Mouse (Mus musculus) CH12.LX (cell line): ENCODE data around the gene Nptx1. TPM values are rescaled to one million over a fixed set of nuclear protein-coding genes. Genes with fewer than 3 reads are reported as not detected.

Experiments used
- DNase-seq: peaks from one replicate; pipeline ENCODE4 v3.0.0-alpha.2; 2013; ENCODE audit errors: extremely low read depth
- H3K27ac ChIP-seq: 2 replicates; pipeline ENCODE4 v1.5.1; 2012; ENCODE audit warnings: low read depth, mild to moderate bottlenecking, control low read depth, moderate library complexity; ENCODE audit not compliant: insufficient read depth
- H3K27me3 ChIP-seq: replicated peaks from 2 replicates; pipeline ENCODE3; 2012; ENCODE audit warnings: inconsistent platforms
- H3K36me3 ChIP-seq, 2 experiments: replicated peaks in 1 of 2; 2 replicates each; pipeline versions ENCODE3 to v1.6.1; 2012; ENCODE audit warnings: inconsistent platforms in 1 of 2, low read length in 1 of 2, mild to moderate bottlenecking in 1 of 2, mixed read lengths in 1 of 2, moderate library complexity in 1 of 2; ENCODE audit not compliant: control insufficient read depth in 1 of 2, insufficient read depth in 1 of 2
- H3K4me1 ChIP-seq, 2 experiments: 2 replicates each; pipeline ENCODE4 v1.6.1; 2012; ENCODE audit warnings: inconsistent platforms in 1 of 2, moderate library complexity in 1 of 2; ENCODE audit not compliant: insufficient read depth in 2 of 2, control insufficient read depth in 1 of 2
- H3K4me2 ChIP-seq: 2 replicates; pipeline ENCODE4 v1.6.1; 2012; ENCODE audit warnings: low read depth, mild to moderate bottlenecking, control low read depth; ENCODE audit not compliant: poor library complexity, insufficient read depth, severe bottlenecking
- H3K4me3 ChIP-seq, 3 experiments: fragments of 150-350 bp in 1 of 3; sonication (generic) in 1 of 3; replicated peaks in 1 of 3; 2 replicates each; pipeline versions ENCODE3 to v1.5.1; 2011 to 2012; ENCODE audit warnings: low read depth in 2 of 3, low read length in 2 of 3, mild to moderate bottlenecking in 2 of 3, moderate library complexity in 2 of 3, control low read depth in 1 of 3, improper control_type of control experiment in 1 of 3, inconsistent platforms in 1 of 3, mixed read lengths in 1 of 3; ENCODE audit not compliant: poor library complexity in 1 of 3
- H3K79me2 ChIP-seq: replicated peaks from 2 replicates; pipeline ENCODE4 v1.6.1; 2012; ENCODE audit warnings: mild to moderate bottlenecking, moderate library complexity; ENCODE audit not compliant: control insufficient read depth, poor library complexity, insufficient read depth, severe bottlenecking; ENCODE audit errors: extremely low read depth
- H3K9ac ChIP-seq: 2 replicates; pipeline ENCODE4 v1.6.1; 2012; ENCODE audit warnings: low read depth, mild to moderate bottlenecking, control low read depth, moderate library complexity; ENCODE audit not compliant: insufficient read depth
- H3K9me3 ChIP-seq: replicated peaks from 2 replicates; pipeline ENCODE3; 2012; ENCODE audit warnings: low read length, inconsistent platforms, mixed read lengths
- CHD2 ChIP-seq: IDR thresholded peaks from 2 replicates; pipeline ENCODE4 v1.6.1; 2011; ENCODE audit warnings: low read length, improper control_type of control experiment
- ETS1 ChIP-seq: conservative IDR thresholded peaks from 2 replicates; pipeline ENCODE4 v1.6.1; 2012; ENCODE audit warnings: low read depth, mild to moderate bottlenecking, inconsistent platforms, low read length, improper control_type of control experiment, moderate library complexity
- JUND ChIP-seq: conservative IDR thresholded peaks from 2 replicates; pipeline ENCODE4 v1.6.1; 2011; ENCODE audit warnings: low read depth, low read length, improper control_type of control experiment
- MAZ ChIP-seq: IDR thresholded peaks from 2 replicates; pipeline ENCODE4 v1.6.1; 2012; ENCODE audit warnings: low read depth, mild to moderate bottlenecking, inconsistent platforms, low read length, improper control_type of control experiment, moderate library complexity
- MYC ChIP-seq: IDR thresholded peaks from 2 replicates; pipeline ENCODE4 v1.6.1; 2011; ENCODE audit warnings: low read depth, mild to moderate bottlenecking, improper control_type of control experiment, low read length
- NELFE ChIP-seq: IDR thresholded peaks from 2 replicates; pipeline ENCODE4 v1.6.1; 2011; ENCODE audit warnings: low read depth, low read length, improper control_type of control experiment
- TBP ChIP-seq: conservative IDR thresholded peaks from 2 replicates; pipeline ENCODE4 v1.6.1; 2011; ENCODE audit warnings: low read depth, low read length, improper control_type of control experiment
- USF1 ChIP-seq: IDR thresholded peaks from 2 replicates; pipeline ENCODE4 v1.6.1; 2014; ENCODE audit warnings: low read depth, mild to moderate bottlenecking, inconsistent platforms, low read length, improper control_type of control experiment
- dilution Hi-C: fragments of 300-500 bp; cut with MboI; formaldehyde crosslinking; loops from 2 replicates; pipeline ENCODE4 v1.14.3; 2020; ENCODE audit warnings: low sequenced_read_pairs; ENCODE audit not compliant: extremely low pct_unique_long_range_greater_than_20kb, extremely low pct_ligation_motif_present
- in situ Hi-C: fragments of 300-500 bp; cut with MboI; formaldehyde crosslinking; loops from 3 replicates; pipeline ENCODE4 v1.14.3; 2019; ENCODE audit warnings: low sequenced_read_pairs, low pct_ligation_motif_present, low pct_unique_long_range_greater_than_20kb, mixed read lengths
- polyA plus RNA-seq: library from polyadenylated mRNA; unstranded; fragments of >175 nt; gene quantifications from 2 replicates; pipeline ENCODE4 v1.2.1, GENCODE M21; 2012; ENCODE audit warnings: low read depth; ENCODE audit not compliant: insufficient read length
- total RNA-seq, 2 experiments: library from RNA; depleted of rRNA; stranded (reverse); fragments of 300-350 nt in 1 of 2; fragments of >200 nt in 1 of 2; gene quantifications; 2 replicates each; pipeline ENCODE4 v1.2.3; 2012 to 2014

The Nptx1 gene
- total and polyA plus RNA-seq, 3 experiments, result under 0.01 TPM; not detected in 2

GRCm38 (mm10) chr11:119572316-119573010 lies 24.9 kb upstream of the Nptx1 start:
- dilution Hi-C loops, result no loop called here
- no peak for DNase-seq
- Histone ChIP-seq H3K27ac (no peak overlapping the region), H3K4me2 (no peak overlapping the region), H3K27me3 (peaks cover 72% of the 10 kb centered on the region), H3K79me2 (no peaks in the 10 kb centered on the region), H3K36me3 (no peaks in the 10 kb centered on the region), H3K9me3 (peaks cover 8% of the 10 kb centered on the region), H3K4me1 (no peaks in the 10 kb centered on the region), H3K9ac (no peak overlapping the region), H3K4me3 (no peak overlapping the region)
- no peak for TF ChIP-seq ETS1
- TF ChIP-seq MYC, result no peak
- in situ Hi-C loops, result no loop called here

GRCm38 (mm10) chr11:119566188-119566587 lies 18.6 kb upstream of the Nptx1 start:
- TF ChIP-seq MAZ, result no peak
- TF ChIP-seq TBP, result no peak
- TF ChIP-seq CHD2, result no peak
- no peak for TF ChIP-seq JUND
- peaks cover 87% of the 10 kb centered on the region for H3K27me3 ChIP-seq

GRCm38 (mm10) chr11:119565684-119566083 lies 18.1 kb upstream of the Nptx1 start:
- no peak overlapping the region for H3K4me2 ChIP-seq
- no peak overlapping the region for H3K27ac ChIP-seq
- no peak overlapping the region for H3K4me3 ChIP-seq
- no peak for DNase-seq
- no peaks in the 10 kb centered on the region for H3K36me3 ChIP-seq
- no peaks in the 10 kb centered on the region for H3K4me1 ChIP-seq
- H3K9ac ChIP-seq, result no peak overlapping the region
- in situ Hi-C loops (no loop called here), dilution Hi-C loops (no loop called here)
- H3K9me3 ChIP-seq, result peaks cover 14% of the 10 kb centered on the region
- no peaks in the 10 kb centered on the region for H3K79me2 ChIP-seq
- peaks cover 87% of the 10 kb centered on the region for H3K27me3 ChIP-seq
- no peak for TF ChIP-seq USF1
- no peak for TF ChIP-seq NELFE

More at GRCm38 (mm10) chr11:119566188-119566587, 18.6 kb upstream of the Nptx1 start:
- Histone ChIP-seq H3K4me2 (no peak overlapping the region), H3K79me2 (no peaks in the 10 kb centered on the region), H3K4me3 (no peak overlapping the region), H3K9me3 (peaks cover 14% of the 10 kb centered on the region), H3K9ac (no peak overlapping the region), H3K36me3 (no peaks in the 10 kb centered on the region), H3K27ac (no peak overlapping the region), H3K4me1 (no peaks in the 10 kb centered on the region)
- no peak for DNase-seq
- in situ Hi-C loops, result no loop called here
- dilution Hi-C loops, result no loop called here
